20 mouse cellular contexts compared by ENCODE assay signal in genomic region chr3:17324816-17325215, GRCm38 (mm10).
DNase-seq lines count a peak whose midpoint lies in the region; ATAC-seq lines count a peak whose summit lies in the region.
"Had no signal": no experiment of that assay in that cellular context is flagged by ENCODE, and none has a peak within 500 bp of the region (broad histone marks: within the 10 kb centered on the region; RNA-seq: fewer than 3 reads in every experiment).

No protein-coding gene starts in this region.

- no peak overlapping the region for H3K4me2 ChIP-seq in forebrain, embryonic 15.5 days (replicated peaks)
- peak overlapping the region; percentile 30 for H3K4me2 ChIP-seq in midbrain, embryonic 13.5 days (replicated peaks)
- peak overlapping the region; percentile 42 for H3K4me2 ChIP-seq in midbrain, embryonic 15.5 days
- no peak overlapping the region for H3K4me2 ChIP-seq in kidney, embryonic 14.5 days (replicated peaks; ENCODE audit: low read depth, low read length)
- H3K4me2 ChIP-seq: limb, embryonic 13.5 days; neural tube, embryonic 12.5 days had no signal

- H3K9me3 ChIP-seq in forebrain, embryonic 15.5 days, result no peaks in the 10 kb centered on the region
- no peaks in the 10 kb centered on the region for H3K9me3 ChIP-seq in forebrain, embryonic 10.5 days
- no peaks in the 10 kb centered on the region for H3K9me3 ChIP-seq in midbrain, embryonic 13.5 days
- H3K9me3 ChIP-seq in midbrain, embryonic 10.5 days (replicated peaks), result no peaks in the 10 kb centered on the region
- H3K9me3 ChIP-seq in midbrain, embryonic 15.5 days, result no peaks in the 10 kb centered on the region
- H3K9me3 ChIP-seq in kidney, embryonic 14.5 days (ENCODE audit: control insufficient read depth, low read length), result no peaks in the 10 kb centered on the region
- H3K9me3 ChIP-seq: limb, embryonic 13.5 days; neural tube, embryonic 12.5 days had no signal

- 49% methylated on average over 7 of the region's 7 CpGs for WGBS in forebrain, embryonic 15.5 days
- 66% methylated on average over 7 of the region's 7 CpGs for WGBS in forebrain, embryonic 10.5 days
- 24% methylated on average over 7 of the region's 7 CpGs for whole genome bisulfite sequencing in midbrain, embryonic 13.5 days
- WGBS in midbrain, embryonic 10.5 days, result 44% methylated on average over 7 of the region's 7 CpGs
- WGBS in midbrain, embryonic 15.5 days, result 19% methylated on average over 7 of the region's 7 CpGs
- 74% methylated on average over 7 of the region's 7 CpGs for WGBS in kidney, embryonic 14.5 days

- ATAC-seq in forebrain, embryonic 15.5 days (replicated peaks), result no peak
- ATAC-seq in midbrain, embryonic 13.5 days, result 0 out of 2 replicates have a peak, but pooled peaks have one; percentile 5
- ATAC-seq in midbrain, embryonic 15.5 days (replicated peaks), result 0 out of 2 replicates have a peak, but pooled peaks have one; percentile 9
- no peak for ATAC-seq in kidney, embryonic 14.5 days (ENCODE audit: low FRiP score, low TSS enrichment)
- ATAC-seq: intestine, embryonic 16.5 days had no signal

- peaks cover 16% of the 10 kb centered on the region for H3K4me1 ChIP-seq in forebrain, embryonic 15.5 days
- peaks cover 5% of the 10 kb centered on the region; the same call in 1 of the 2 replicates for H3K4me1 ChIP-seq in forebrain, embryonic 10.5 days
- peaks cover 72% of the 10 kb centered on the region for H3K4me1 ChIP-seq in midbrain, embryonic 13.5 days (replicated peaks)
- H3K4me1 ChIP-seq in midbrain, embryonic 10.5 days, result peaks cover 64% of the 10 kb centered on the region
- H3K4me1 ChIP-seq in midbrain, embryonic 15.5 days, result peaks cover 35% of the 10 kb centered on the region
- H3K4me1 ChIP-seq in kidney, embryonic 14.5 days (ENCODE audit: control insufficient read depth, insufficient read depth, low read length), result no peaks in the 10 kb centered on the region
- H3K4me1 ChIP-seq: limb, embryonic 13.5 days had no signal

- DNase-seq in forebrain, embryonic 10.5 days (ENCODE audit: extremely low spot score, low spot score), result no peak
- DNase-seq in midbrain, embryonic 10.5 days (ENCODE audit: low spot score), result no peak
- DNase-seq in retina, postnatal 1 day, result peak; percentile 84
- DNase-seq in thymus, postnatal 10 days (ENCODE audit: low spot score in 2 of 2), result no peak
- DNase-seq: cerebellum, adult 2 months; gastrocnemius, postnatal 10 days; heart, adult 18-20 months; heart, postnatal 36 days had no signal

- H3K27ac ChIP-seq in forebrain, embryonic 15.5 days (replicated peaks), result peak overlapping the region; percentile 72; the same call in 1 of the 2 replicates
- H3K27ac ChIP-seq in forebrain, embryonic 10.5 days, result no peak overlapping the region
- peak overlapping the region; percentile 92 for H3K27ac ChIP-seq in midbrain, embryonic 13.5 days
- no peak overlapping the region for H3K27ac ChIP-seq in midbrain, embryonic 10.5 days (replicated peaks)
- H3K27ac ChIP-seq in midbrain, embryonic 15.5 days, result peak overlapping the region; percentile 91
- no peak overlapping the region for H3K27ac ChIP-seq in kidney, embryonic 14.5 days (ENCODE audit: low read depth, low read length)
- H3K27ac ChIP-seq: kidney, postnatal 0 days; limb, embryonic 13.5 days; liver, embryonic 14.5 days; neural tube, embryonic 12.5 days; stomach, postnatal 0 days had no signal

- no peaks in the 10 kb centered on the region for H3K36me3 ChIP-seq in forebrain, embryonic 15.5 days
- H3K36me3 ChIP-seq in forebrain, embryonic 10.5 days (replicated peaks), result no peaks in the 10 kb centered on the region
- H3K36me3 ChIP-seq in midbrain, embryonic 13.5 days, result no peaks in the 10 kb centered on the region
- no peaks in the 10 kb centered on the region for H3K36me3 ChIP-seq in midbrain, embryonic 10.5 days
- H3K36me3 ChIP-seq in midbrain, embryonic 15.5 days (replicated peaks), result no peaks in the 10 kb centered on the region
- no peaks in the 10 kb centered on the region for H3K36me3 ChIP-seq in kidney, embryonic 14.5 days (ENCODE audit: control insufficient read depth, insufficient read depth, low read length)
- H3K36me3 ChIP-seq: limb, embryonic 13.5 days; neural tube, embryonic 12.5 days had no signal

- H3K4me3 ChIP-seq in forebrain, embryonic 15.5 days, result no peak overlapping the region
- no peak overlapping the region for H3K4me3 ChIP-seq in forebrain, embryonic 10.5 days
- H3K4me3 ChIP-seq in midbrain, embryonic 13.5 days (replicated peaks), result no peak overlapping the region
- no peak overlapping the region for H3K4me3 ChIP-seq in midbrain, embryonic 10.5 days
- H3K4me3 ChIP-seq in midbrain, embryonic 15.5 days, result no peak overlapping the region
- H3K4me3 ChIP-seq in kidney, embryonic 14.5 days (ENCODE audit: low read length), result no peak overlapping the region
- H3K4me3 ChIP-seq: erythroblast, embryonic 14.5 days; limb, embryonic 13.5 days; neural tube, embryonic 12.5 days had no signal

- H3K27me3 ChIP-seq in forebrain, embryonic 15.5 days, result no peaks in the 10 kb centered on the region
- no peaks in the 10 kb centered on the region for H3K27me3 ChIP-seq in forebrain, embryonic 10.5 days (ENCODE audit: poor library complexity, severe bottlenecking)
- no peaks in the 10 kb centered on the region for H3K27me3 ChIP-seq in midbrain, embryonic 13.5 days
- no peaks in the 10 kb centered on the region for H3K27me3 ChIP-seq in midbrain, embryonic 10.5 days (ENCODE audit: low read depth, poor library complexity, severe bottlenecking)
- no peaks in the 10 kb centered on the region for H3K27me3 ChIP-seq in midbrain, embryonic 15.5 days (replicated peaks)
- H3K27me3 ChIP-seq in kidney, embryonic 14.5 days (ENCODE audit: control insufficient read depth, insufficient read depth, low read length), result no peaks in the 10 kb centered on the region
- H3K27me3 ChIP-seq: CH12.LX; limb, embryonic 13.5 days; neural tube, embryonic 12.5 days had no signal

- H3K9ac ChIP-seq in forebrain, embryonic 15.5 days (replicated peaks), result no peak overlapping the region
- H3K9ac ChIP-seq in midbrain, embryonic 13.5 days (replicated peaks), result peak overlapping the region; percentile 62; the same call in 1 of the 2 replicates
- H3K9ac ChIP-seq in midbrain, embryonic 15.5 days, result peak overlapping the region; percentile 5
- no peak overlapping the region for H3K9ac ChIP-seq in kidney, embryonic 14.5 days (ENCODE audit: low read depth, low read length)
- H3K9ac ChIP-seq: limb, embryonic 13.5 days; liver, embryonic 14.5 days; neural tube, embryonic 12.5 days had no signal

Comparison
In these comparisons a context has a peak if more than half of its experiments do, and no peak if none do; other contexts are left out.
1. H3K27ac ChIP-seq: peak in forebrain, embryonic 15.5 days (single experiment), midbrain, embryonic 13.5 days (single experiment) and midbrain, embryonic 15.5 days (single experiment); none in forebrain, embryonic 10.5 days (single experiment), midbrain, embryonic 10.5 days (single experiment) and kidney, embryonic 14.5 days (single experiment).
2. ATAC-seq: peak in midbrain, embryonic 13.5 days (single experiment) and midbrain, embryonic 15.5 days (single experiment); none in forebrain, embryonic 15.5 days (single experiment) and kidney, embryonic 14.5 days (single experiment).
3. H3K4me2 ChIP-seq: peak in midbrain, embryonic 13.5 days (single experiment) and midbrain, embryonic 15.5 days (single experiment); none in forebrain, embryonic 15.5 days (single experiment) and kidney, embryonic 14.5 days (single experiment).
4. H3K9ac ChIP-seq: peak in midbrain, embryonic 13.5 days (single experiment) and midbrain, embryonic 15.5 days (single experiment); none in forebrain, embryonic 15.5 days (single experiment) and kidney, embryonic 14.5 days (single experiment).